Mouse (Mus musculus): ENCODE data around the gene Spock2. TPM values are rescaled to one million over a fixed set of nuclear protein-coding genes. Genes with fewer than 3 reads are reported as not detected.

Spock2 gene
- polyA plus RNA-seq, 1 experiment from 2014 or later, result 8.6 TPM

Small RNAs within 50 kb of the gene (microRNA-seq; reads per million reads assigned to microRNA genes)
- not detected for gene Mir6906

Other genes starting within 250 kb of the Spock2 start
- 27.0 TPM in 2 replicates for gene Dnajb12, start 226.7 kb upstream of the Spock2 start, polyA plus RNA-seq (2016; fragmentation: Nextera tagmentation; extraction: Ambion mirVana)
- 35.9 and 42.0 TPM in 2 replicates for gene Ddit4, start 154.4 kb upstream of the Spock2 start, polyA plus RNA-seq (2016; fragmentation: Nextera tagmentation; extraction: Ambion mirVana)
- 35.8 and 41.8 TPM in 2 replicates for gene Ascc1, start 103.4 kb upstream of the Spock2 start, polyA plus RNA-seq (2016; fragmentation: Nextera tagmentation; extraction: Ambion mirVana)
- 104 and 109 TPM in 2 replicates for gene Anapc16, start 103.1 kb upstream of the Spock2 start, polyA plus RNA-seq (2016; fragmentation: Nextera tagmentation; extraction: Ambion mirVana)
- 1.8 and 1.9 TPM in 2 replicates for gene Chst3, start 113.0 kb downstream of the Spock2 start, polyA plus RNA-seq (2016; fragmentation: Nextera tagmentation; extraction: Ambion mirVana)
- 47.1 and 49.0 TPM in 2 replicates for gene Psap, start 171.4 kb downstream of the Spock2 start, polyA plus RNA-seq (2016; fragmentation: Nextera tagmentation; extraction: Ambion mirVana)
- gene Vsir, start 240.6 kb downstream of the Spock2 start, polyA plus RNA-seq (2016; fragmentation: Nextera tagmentation; extraction: Ambion mirVana), result 2.3 and 2.6 TPM in 2 replicates

All from embryonic facial prominence, embryonic 10.5 days (tissue).